17 mouse cellular contexts compared by ENCODE assay signal in genomic region chr1:134484623-134485022, GRCm38 (mm10).
"Had no signal": no experiment of that assay in that cellular context is flagged by ENCODE, and none has a peak within 500 bp of the region (broad histone marks: within the 10 kb centered on the region; RNA-seq: fewer than 3 reads in every experiment).

No protein-coding gene starts in this region.

- H3K27ac ChIP-seq: kidney, postnatal 0 days; layer of hippocampus, adult 2 months; left cerebral cortex, adult 2 months; limb, embryonic 10.5 days; midbrain, embryonic 13.5 days; neural tube, embryonic 15.5 days; stomach, postnatal 0 days had no signal

- H3K9me3 ChIP-seq: limb, embryonic 10.5 days; midbrain, embryonic 13.5 days; neural tube, embryonic 15.5 days had no signal

- H3K4me2 ChIP-seq: midbrain, embryonic 13.5 days; neural tube, embryonic 15.5 days had no signal

- ATAC-seq: intestine, postnatal 0 days; midbrain, embryonic 13.5 days had no signal

- DNase-seq: kidney, adult 9 months; kidney, postnatal 36 days; lung, adult 2 months; lung, postnatal 10 days; lung, postnatal 4 days; right cerebral cortex, adult 18-20 months; right cerebral cortex, postnatal 25 days; thymus, postnatal 14 days had no signal

- H3K4me3 ChIP-seq: layer of hippocampus, adult 2 months; left cerebral cortex, adult 2 months; limb, embryonic 10.5 days; midbrain, embryonic 13.5 days; myocyte; neural tube, embryonic 15.5 days had no signal

- H3K4me1 ChIP-seq: limb, embryonic 10.5 days; midbrain, embryonic 13.5 days; neural tube, embryonic 15.5 days had no signal

- H3K9ac ChIP-seq: midbrain, embryonic 13.5 days; neural tube, embryonic 15.5 days had no signal

- H3K27me3 ChIP-seq: midbrain, embryonic 13.5 days; neural tube, embryonic 15.5 days had no signal
